Mouse (Mus musculus): ENCODE results near the gene Camta2. TPM values are rescaled to one million over a fixed set of nuclear protein-coding genes. Genes with fewer than 3 reads are reported as not detected.

The Camta2 gene
- total and polyA plus RNA-seq, 2 experiments = 2.3 to 16.9 TPM

DNA sequence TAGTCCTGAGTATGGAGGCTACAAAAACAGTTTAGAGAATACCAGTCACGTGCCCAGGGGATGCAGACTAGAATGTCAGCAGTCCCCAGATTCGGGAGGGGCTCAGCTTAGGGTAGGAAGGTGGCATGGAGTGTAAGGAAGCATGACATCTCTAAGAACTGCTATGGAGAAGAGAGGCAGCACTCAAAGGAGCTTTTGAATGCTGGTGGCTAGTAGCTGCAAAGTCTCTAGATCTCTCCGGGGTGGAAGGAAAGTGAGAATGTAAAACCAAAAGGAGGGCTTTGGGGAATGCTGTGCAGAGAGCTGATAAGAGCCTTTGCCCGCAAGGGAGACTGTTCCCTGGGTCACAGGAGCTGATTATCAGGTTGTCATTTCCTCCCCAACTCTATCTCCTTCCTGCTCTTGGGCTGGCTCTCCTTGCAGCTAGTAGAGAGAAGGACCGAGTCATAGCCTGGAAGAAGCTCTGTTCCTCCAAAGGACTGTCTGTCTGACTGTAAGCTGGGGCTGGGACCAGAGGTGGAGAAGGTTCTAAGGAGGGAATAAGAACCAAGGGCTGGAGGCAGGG lies 49.1 kb downstream of the Camta2 start, which contains the start of gene Gp1ba:
Gp1ba (plus strand) TSS at position 409 of the 565 bp plus-strand sequence.
- Histone ChIP-seq H3K4me1 (ENCODE audit: control insufficient read depth, insufficient read depth, low read length) (no peaks in the 10 kb centered on the region; the same call in 1 of the 2 replicates), H3K9ac (ENCODE audit: low read depth, low read length) (no peak within 1 kb of the TSS), H3K4me3 (ENCODE audit: insufficient read depth, low read depth, low read length) (no peak within 1 kb of the TSS), H3K36me3 (ENCODE audit: control insufficient read depth, insufficient read depth, low read length) (no peaks in the 10 kb centered on the region), H3K79me2 (ENCODE audit: control insufficient read depth, insufficient read depth, low read length) (no peaks in the 10 kb centered on the region), H3K27me3 (ENCODE audit: control insufficient read depth, insufficient read depth, low read length) (no peaks in the 10 kb centered on the region), H3K27ac (replicated peaks; ENCODE audit: insufficient read depth, low read depth, low read length) (no peak within 1 kb of the TSS; the same call in 1 of the 2 replicates)
- no peak for DNase-seq (ENCODE audit: extremely low read depth, low read depth, low spot score)
- TF ChIP-seq CTCF (IDR thresholded peaks at IDR 0.05; ENCODE audit: low read depth, low read length) (no peak), POLR2A (IDR thresholded peaks at IDR 0.05; ENCODE audit: extremely low read depth, insufficient read depth, low read length) (no peak)
- WGBS = 39% methylated on average over 5 of the region's 5 CpGs

DNA sequence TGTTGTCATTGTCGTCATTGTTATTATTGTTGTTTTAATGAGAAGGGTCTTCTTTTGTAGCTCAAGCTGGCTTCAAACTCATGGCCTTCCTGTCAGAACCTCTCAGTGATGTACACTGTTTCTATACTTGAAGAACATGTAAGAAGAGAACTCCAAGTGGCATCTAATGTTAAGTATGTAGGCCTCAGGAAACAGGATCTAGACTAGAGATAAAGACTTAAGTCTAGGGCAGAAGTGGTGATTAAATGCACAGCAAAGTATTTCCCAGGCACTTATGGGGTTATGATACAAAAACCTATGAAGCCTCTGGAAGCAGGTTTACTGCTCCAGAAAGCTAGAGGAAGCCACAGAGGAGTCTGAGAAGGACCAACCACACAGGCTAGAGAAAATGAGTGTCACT lies 49.6 kb downstream of the Camta2 start:
- Histone ChIP-seq H3K79me2 (ENCODE audit: control insufficient read depth, insufficient read depth, low read length) (no peaks in the 10 kb centered on the region), H3K9ac (ENCODE audit: low read depth, low read length) (no peak overlapping the region), H3K36me3 (ENCODE audit: control insufficient read depth, insufficient read depth, low read length) (no peaks in the 10 kb centered on the region), H3K4me3 (ENCODE audit: insufficient read depth, low read depth, low read length) (no peak overlapping the region), H3K27ac (replicated peaks; ENCODE audit: insufficient read depth, low read depth, low read length) (no peak overlapping the region; the same call in 1 of the 2 replicates), H3K4me1 (ENCODE audit: control insufficient read depth, insufficient read depth, low read length) (no peaks in the 10 kb centered on the region; the same call in 1 of the 2 replicates), H3K27me3 (ENCODE audit: control insufficient read depth, insufficient read depth, low read length) (no peaks in the 10 kb centered on the region)
- WGBS = 85% methylated on average over 1 of the region's 1 CpGs
- no peak for DNase-seq (ENCODE audit: extremely low read depth, low read depth, low spot score)
- TF ChIP-seq POLR2A (IDR thresholded peaks at IDR 0.05; ENCODE audit: extremely low read depth, insufficient read depth, low read length) (no peak), CTCF (IDR thresholded peaks at IDR 0.05; ENCODE audit: low read depth, low read length) (no peak)

DNA sequence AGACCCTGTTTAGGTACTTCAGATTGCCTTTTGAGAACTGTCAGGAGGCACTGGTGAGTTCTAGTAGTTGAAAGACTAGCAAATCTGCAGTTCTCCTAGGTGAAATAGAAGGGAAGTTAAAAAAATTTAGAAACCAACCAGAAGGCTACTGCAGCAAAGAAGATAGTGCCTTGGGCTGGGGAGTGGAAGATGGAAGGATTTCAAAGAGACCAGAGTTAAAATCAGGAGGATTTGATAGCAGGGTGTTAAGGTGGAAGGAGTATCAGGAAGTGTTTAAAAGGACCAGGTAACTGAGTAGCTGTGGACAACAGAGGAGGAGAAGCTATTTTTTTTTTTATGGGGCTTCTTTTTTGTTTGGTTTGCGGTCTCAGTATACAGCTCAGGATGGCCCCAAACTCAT lies 50.1 kb downstream of the Camta2 start:
- no peak for DNase-seq (ENCODE audit: extremely low read depth, low read depth, low spot score)
- no peaks in the 10 kb centered on the region for H3K79me2 ChIP-seq (ENCODE audit: control insufficient read depth, insufficient read depth, low read length)
- H3K9ac ChIP-seq (ENCODE audit: low read depth, low read length) = no peak overlapping the region
- no peak overlapping the region for H3K27ac ChIP-seq (replicated peaks; ENCODE audit: insufficient read depth, low read depth, low read length)
- H3K27me3 ChIP-seq (ENCODE audit: control insufficient read depth, insufficient read depth, low read length) = no peaks in the 10 kb centered on the region
- H3K36me3 ChIP-seq (ENCODE audit: control insufficient read depth, insufficient read depth, low read length) = no peaks in the 10 kb centered on the region
- no peak overlapping the region for H3K4me3 ChIP-seq (ENCODE audit: insufficient read depth, low read depth, low read length)
- 96% methylated on average over 1 of the region's 1 CpGs for WGBS
- H3K4me1 ChIP-seq (ENCODE audit: control insufficient read depth, insufficient read depth, low read length) = no peaks in the 10 kb centered on the region; the same call in 1 of the 2 replicates
- TF ChIP-seq POLR2A (IDR thresholded peaks at IDR 0.05; ENCODE audit: extremely low read depth, insufficient read depth, low read length) (no peak), CTCF (IDR thresholded peaks at IDR 0.05; ENCODE audit: low read depth, low read length) (no peak)

DNA sequence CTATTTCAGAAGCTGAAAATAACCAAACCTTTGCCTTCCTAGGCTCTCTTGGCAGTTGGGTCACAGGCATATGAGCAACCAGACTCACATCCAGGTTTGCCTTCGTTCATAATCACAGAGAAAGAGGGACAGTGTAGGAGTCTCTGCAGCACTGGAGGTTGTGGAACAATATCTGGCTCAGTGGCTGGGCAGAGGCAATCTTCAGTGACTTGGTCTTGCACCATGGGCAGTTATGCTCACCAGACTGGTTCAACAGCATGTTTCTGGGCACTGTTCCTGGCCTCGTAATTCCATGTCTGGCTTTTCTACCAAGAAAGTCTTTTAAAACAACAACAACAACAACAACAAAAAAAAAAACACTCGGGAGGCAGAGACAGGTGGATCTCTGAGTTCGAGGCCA lies 52.3 kb downstream of the Camta2 start:
- peaks cover 3% of the 10 kb centered on the region; the same call in 1 of the 2 replicates for H3K4me1 ChIP-seq (ENCODE audit: control insufficient read depth, insufficient read depth, low read length)
- no peaks in the 10 kb centered on the region for H3K79me2 ChIP-seq (ENCODE audit: control insufficient read depth, insufficient read depth, low read length)
- DNase-seq (ENCODE audit: extremely low read depth, low read depth, low spot score) = no peak
- no peaks in the 10 kb centered on the region for H3K36me3 ChIP-seq (ENCODE audit: control insufficient read depth, insufficient read depth, low read length)
- no peaks in the 10 kb centered on the region for H3K27me3 ChIP-seq (ENCODE audit: control insufficient read depth, insufficient read depth, low read length)
- no peak for TF ChIP-seq POLR2A (IDR thresholded peaks at IDR 0.05; ENCODE audit: extremely low read depth, insufficient read depth, low read length)
- TF ChIP-seq CTCF (IDR thresholded peaks at IDR 0.05; ENCODE audit: low read depth, low read length) = no peak
- H3K9ac ChIP-seq (ENCODE audit: low read depth, low read length) = no peak overlapping the region
- no peak overlapping the region for H3K4me3 ChIP-seq (ENCODE audit: insufficient read depth, low read depth, low read length)
- no peak overlapping the region for H3K27ac ChIP-seq (replicated peaks; ENCODE audit: insufficient read depth, low read depth, low read length)
- WGBS = 94% methylated on average over 4 of the region's 4 CpGs

DNA sequence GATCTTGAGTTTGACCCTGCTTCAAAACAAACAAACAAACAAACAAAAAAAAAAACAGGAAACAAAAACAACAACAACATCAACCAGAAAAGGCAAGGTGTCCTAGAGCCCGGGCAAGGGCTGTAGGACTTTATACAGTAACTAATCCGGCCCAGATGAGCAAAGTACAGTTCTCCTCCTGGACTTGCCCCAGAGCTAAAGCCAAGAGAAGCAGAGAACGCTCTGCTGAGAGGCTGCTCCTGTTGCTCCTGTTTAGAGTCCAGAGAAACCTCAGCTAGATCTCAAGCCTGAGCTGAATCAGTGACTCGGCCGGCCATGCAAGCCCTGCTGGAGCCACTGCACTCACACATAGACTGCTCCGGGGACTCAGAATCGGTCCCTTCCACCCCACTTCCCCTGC lies 57.8 kb downstream of the Camta2 start:
- peak overlapping the region; percentile 88 for H3K27ac ChIP-seq (replicated peaks; ENCODE audit: insufficient read depth, low read depth, low read length)
- H3K4me1 ChIP-seq (ENCODE audit: control insufficient read depth, insufficient read depth, low read length) = peaks cover 13% of the 10 kb centered on the region
- 0 out of 2 replicates have a peak, but pooled peaks have one; percentile 9 for TF ChIP-seq POLR2A (IDR thresholded peaks at IDR 0.05; ENCODE audit: extremely low read depth, insufficient read depth, low read length)
- no peak for TF ChIP-seq CTCF (IDR thresholded peaks at IDR 0.05; ENCODE audit: low read depth, low read length)
- H3K4me3 ChIP-seq (ENCODE audit: insufficient read depth, low read depth, low read length) = peak overlapping the region; percentile 31; the same call in 1 of the 2 replicates
- peak overlapping the region; percentile 69 for H3K9ac ChIP-seq (ENCODE audit: low read depth, low read length)
- no peaks in the 10 kb centered on the region for H3K36me3 ChIP-seq (ENCODE audit: control insufficient read depth, insufficient read depth, low read length)
- peak; percentile 90 for DNase-seq (ENCODE audit: extremely low read depth, low read depth, low spot score)
- no peaks in the 10 kb centered on the region for H3K27me3 ChIP-seq (ENCODE audit: control insufficient read depth, insufficient read depth, low read length)
- H3K79me2 ChIP-seq (ENCODE audit: control insufficient read depth, insufficient read depth, low read length) = no peaks in the 10 kb centered on the region
- 19% methylated on average over 7 of the region's 7 CpGs for WGBS

DNA sequence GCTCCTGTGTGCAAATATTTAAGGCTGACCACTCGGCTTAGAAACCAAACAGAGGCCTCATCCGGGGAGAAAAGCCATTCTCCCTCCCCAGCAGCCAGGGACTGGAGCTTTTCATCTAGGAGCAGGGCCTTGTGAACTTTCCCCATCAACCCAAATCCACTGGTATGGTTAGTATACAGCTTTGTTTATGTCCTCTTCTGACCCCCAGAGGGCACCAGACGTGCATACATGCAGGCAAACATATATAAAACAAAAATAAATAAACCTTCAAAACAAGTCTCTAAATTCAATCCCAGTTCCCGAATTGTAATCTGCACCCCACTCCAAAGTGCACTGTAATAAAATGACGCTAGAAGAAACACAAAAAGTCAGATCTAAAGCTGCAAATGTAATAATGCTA lies 58.3 kb downstream of the Camta2 start:
- Histone ChIP-seq H3K36me3 (ENCODE audit: control insufficient read depth, insufficient read depth, low read length) (no peaks in the 10 kb centered on the region), H3K27ac (replicated peaks; ENCODE audit: insufficient read depth, low read depth, low read length) (no peak overlapping the region), H3K9ac (ENCODE audit: low read depth, low read length) (no peak overlapping the region), H3K4me1 (ENCODE audit: control insufficient read depth, insufficient read depth, low read length) (peaks cover 13% of the 10 kb centered on the region), H3K79me2 (ENCODE audit: control insufficient read depth, insufficient read depth, low read length) (no peaks in the 10 kb centered on the region), H3K27me3 (ENCODE audit: control insufficient read depth, insufficient read depth, low read length) (no peaks in the 10 kb centered on the region), H3K4me3 (ENCODE audit: insufficient read depth, low read depth, low read length) (no peak overlapping the region)
- 27% methylated on average over 5 of the region's 5 CpGs for WGBS
- TF ChIP-seq CTCF (IDR thresholded peaks at IDR 0.05; ENCODE audit: low read depth, low read length) (peak; percentile 29), POLR2A (IDR thresholded peaks at IDR 0.05; ENCODE audit: extremely low read depth, insufficient read depth, low read length) (no peak)
- no peak for DNase-seq (ENCODE audit: extremely low read depth, low read depth, low spot score)
